ENCODE assay signal across 9 mouse cellular contexts in the genomic region with DNA sequence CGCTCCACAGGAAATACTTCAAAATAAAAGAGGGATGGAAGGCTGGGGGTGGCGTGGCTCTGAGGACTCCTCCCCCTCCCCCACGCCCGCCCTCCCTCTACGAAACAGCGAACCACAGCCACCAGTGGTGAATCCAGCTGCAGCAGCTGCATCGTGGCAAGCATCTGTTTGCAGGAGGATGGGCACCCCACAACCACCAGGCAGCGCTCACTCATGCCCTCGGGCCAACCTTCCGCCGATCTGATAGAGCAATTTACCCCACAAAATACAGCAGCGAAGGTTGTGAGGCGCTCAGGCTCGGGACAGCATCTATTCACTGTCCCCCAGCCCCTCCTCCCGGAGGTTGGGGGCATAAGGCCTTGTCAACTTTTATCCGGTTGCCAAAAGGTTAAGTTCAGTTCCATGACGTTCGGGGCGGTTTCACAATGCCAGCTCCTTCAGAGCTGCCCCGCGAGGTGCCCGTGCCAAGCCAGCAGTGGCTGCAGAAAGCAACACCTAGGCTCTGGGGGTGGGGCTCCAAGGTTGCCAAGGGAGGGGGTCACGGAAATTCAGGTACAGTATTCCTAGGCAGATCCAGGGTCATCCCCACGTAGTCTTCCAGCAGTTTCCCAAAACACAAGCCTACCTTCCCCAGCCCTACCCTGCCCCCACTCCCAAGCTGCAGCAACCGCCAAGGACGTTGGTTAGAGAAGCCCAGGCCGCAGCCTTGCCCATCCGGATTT. TPM values are rescaled to one million over a fixed set of nuclear protein-coding genes. Genes with fewer than 3 reads are reported as not detected.
DNase-seq lines count a peak whose midpoint lies in the region; ATAC-seq lines count a peak whose summit lies in the region.
"Had no signal": no experiment of that assay in that cellular context is flagged by ENCODE, and none has a peak within 500 bp of the region (broad histone marks: within the 10 kb centered on the region; RNA-seq: fewer than 3 reads in every experiment).

No protein-coding gene starts in this region.

- no peaks in the 10 kb centered on the region for H3K9me3 ChIP-seq in forebrain, embryonic 10.5 days
- no peaks in the 10 kb centered on the region for H3K9me3 ChIP-seq in hindbrain, embryonic 16.5 days (ENCODE audit: control insufficient read depth, low read length)
- H3K9me3 ChIP-seq in limb, embryonic 10.5 days (replicated peaks) = no peaks in the 10 kb centered on the region
- H3K9me3 ChIP-seq in stomach, embryonic 14.5 days (ENCODE audit: control insufficient read depth, low read depth, low read length) = no peaks in the 10 kb centered on the region

- WGBS in forebrain, embryonic 10.5 days = under 1% methylated on average over 28 of the region's 28 CpGs
- 2% methylated on average over 28 of the region's 28 CpGs for WGBS in hindbrain, embryonic 16.5 days
- under 1% methylated on average over 28 of the region's 28 CpGs for WGBS in limb, embryonic 10.5 days
- WGBS in stomach, embryonic 14.5 days = 11% methylated on average over 28 of the region's 28 CpGs

- H3K36me3 ChIP-seq in forebrain, embryonic 10.5 days (replicated peaks) = peaks cover 15% of the 10 kb centered on the region; the same call in 1 of the 2 replicates
- peaks cover 16% of the 10 kb centered on the region for H3K36me3 ChIP-seq in hindbrain, embryonic 16.5 days (ENCODE audit: control insufficient read depth, insufficient read depth, low read length)
- peaks cover 20% of the 10 kb centered on the region for H3K36me3 ChIP-seq in limb, embryonic 10.5 days
- H3K36me3 ChIP-seq in stomach, embryonic 14.5 days (ENCODE audit: control insufficient read depth, insufficient read depth, low read length) = peaks cover 22% of the 10 kb centered on the region

- H3K27ac ChIP-seq in forebrain, embryonic 10.5 days = peak overlapping the region; percentile 95; the same call in 1 of the 2 replicates
- H3K27ac ChIP-seq in hindbrain, embryonic 16.5 days (ENCODE audit: low read depth, low read length) = peak overlapping the region; percentile 99
- peak overlapping the region; percentile 42; the same call in 1 of the 2 replicates for H3K27ac ChIP-seq in limb, embryonic 10.5 days
- H3K27ac ChIP-seq in stomach, embryonic 14.5 days (ENCODE audit: low read length) = no peak overlapping the region

- peak overlapping the region; percentile 88 for H3K4me3 ChIP-seq in forebrain, embryonic 10.5 days
- peak overlapping the region; percentile 95 for H3K4me3 ChIP-seq in hindbrain, embryonic 16.5 days (ENCODE audit: low read length)
- peak overlapping the region; percentile 90 for H3K4me3 ChIP-seq in limb, embryonic 10.5 days
- H3K4me3 ChIP-seq in stomach, embryonic 14.5 days (ENCODE audit: low read depth, low read length) = peak overlapping the region; percentile 91

- peak overlapping the region; percentile 94 for H3K4me2 ChIP-seq in hindbrain, embryonic 16.5 days (ENCODE audit: low read length)
- H3K4me2 ChIP-seq in stomach, embryonic 14.5 days (replicated peaks; ENCODE audit: low read depth, low read length) = peak overlapping the region; percentile 73

- peak; percentile 36 for DNase-seq in gastrocnemius, postnatal 25 days
- DNase-seq in gastrocnemius, adult 18-20 months (ENCODE audit: low spot score) = no peak
- peak; percentile 81 to 82 for DNase-seq in adrenal gland, postnatal 36 days
- DNase-seq in forebrain, embryonic 10.5 days (ENCODE audit: extremely low spot score, low spot score) = no peak
- DNase-seq in limb, embryonic 10.5 days (ENCODE audit: low spot score) = peak; percentile 53

- peak overlapping the region; percentile 98 for H3K9ac ChIP-seq in hindbrain, embryonic 16.5 days (ENCODE audit: low read depth, low read length)
- H3K9ac ChIP-seq in stomach, embryonic 14.5 days (replicated peaks; ENCODE audit: low read depth, low read length) = peak overlapping the region; percentile 92; the same call in 1 of the 2 replicates

- peaks cover 94% of the 10 kb centered on the region for H3K27me3 ChIP-seq in forebrain, embryonic 10.5 days (ENCODE audit: poor library complexity, severe bottlenecking)
- H3K27me3 ChIP-seq in hindbrain, embryonic 16.5 days (replicated peaks; ENCODE audit: control insufficient read depth, insufficient read depth, low read length) = peaks cover 21% of the 10 kb centered on the region
- H3K27me3 ChIP-seq in limb, embryonic 10.5 days (ENCODE audit: low read depth, poor library complexity, severe bottlenecking) = peaks cover 86% of the 10 kb centered on the region
- H3K27me3 ChIP-seq in stomach, embryonic 14.5 days (ENCODE audit: control insufficient read depth, insufficient read depth, low read length) = peaks cover 10% of the 10 kb centered on the region; the same call in 1 of the 2 replicates
- H3K27me3 ChIP-seq: Patski had no signal

- no peak for ATAC-seq in hindbrain, embryonic 16.5 days
- peak; percentile 26 for ATAC-seq in megakaryocyte progenitor cell, adult 5-6 weeks (replicated peaks; ENCODE audit: poor library complexity)
- ATAC-seq in stomach, embryonic 14.5 days (ENCODE audit: insufficient number of reproducible peaks, insufficient read depth, low FRiP score, low read depth) = no peak
- ATAC-seq: Patski had no signal

- H3K4me1 ChIP-seq in forebrain, embryonic 10.5 days = peaks cover 95% of the 10 kb centered on the region
- peaks cover 63% of the 10 kb centered on the region for H3K4me1 ChIP-seq in hindbrain, embryonic 16.5 days (ENCODE audit: control insufficient read depth, insufficient read depth, low read depth, low read length)
- peaks cover 89% of the 10 kb centered on the region for H3K4me1 ChIP-seq in limb, embryonic 10.5 days
- H3K4me1 ChIP-seq in stomach, embryonic 14.5 days (ENCODE audit: control insufficient read depth, insufficient read depth, low read length) = peaks cover 57% of the 10 kb centered on the region

RNA-seq across cellular contexts. Expression of gene Cbx4, which starts 2.1 kb away (rescaled TPM):
- total RNA-seq in gastrocnemius, postnatal 25 days (2021) = 1 to 10 TPM; 2.4 to 3.5 TPM
- 1 to 10 TPM; 1.6 to 2.5 TPM for total RNA-seq in gastrocnemius, adult 18-20 months (2021)
- total RNA-seq in adrenal gland, postnatal 36 days (2021) = 100 to 1,000 TPM; 200 to 332 TPM
- polyA plus RNA-seq in forebrain, embryonic 10.5 days (2016; fragmentation: Nextera tagmentation; extraction: Ambion mirVana) = 3.3 and 4.6 TPM in 2 replicates
- 23.4 and 24.8 TPM in 2 replicates for polyA plus RNA-seq in hindbrain, embryonic 16.5 days (2015; fragmentation: Nextera tagmentation; extraction: Ambion mirVana)
- 4.3 and 7.1 TPM in 2 replicates for polyA plus RNA-seq in limb, embryonic 10.5 days (2016; fragmentation: Nextera tagmentation; extraction: Ambion mirVana)
- 19.9 and 21.5 TPM in 2 replicates for total RNA-seq in megakaryocyte progenitor cell, adult 5-6 weeks (2015)
- total RNA-seq in megakaryocyte progenitor cell, adult 5-6 weeks (2017) = 24.8 and 25.4 TPM in 2 replicates
- 7.0 and 8.2 TPM in 2 replicates for polyA plus RNA-seq in stomach, embryonic 14.5 days (2014; fragmentation: Nextera tagmentation; extraction: Ambion mirVana)

RNA-seq across cellular contexts. Expression of gene Cbx8, which starts 43.1 kb away (rescaled TPM):
- 1 to 10 TPM; 1.4 to 1.8 TPM for total RNA-seq in gastrocnemius, postnatal 25 days (2021)
- total RNA-seq in gastrocnemius, adult 18-20 months (2021) = 1 to 10 TPM; 2.6 to 3.5 TPM
- total RNA-seq in adrenal gland, postnatal 36 days (2021) = 10 to 100 TPM; 21.4 to 21.5 TPM
- polyA plus RNA-seq in forebrain, embryonic 10.5 days (2016; fragmentation: Nextera tagmentation; extraction: Ambion mirVana) = 9.5 and 11.3 TPM in 2 replicates
- 8.5 and 9.5 TPM in 2 replicates for polyA plus RNA-seq in hindbrain, embryonic 16.5 days (2015; fragmentation: Nextera tagmentation; extraction: Ambion mirVana)
- polyA plus RNA-seq in limb, embryonic 10.5 days (2016; fragmentation: Nextera tagmentation; extraction: Ambion mirVana) = 12.2 and 15.1 TPM in 2 replicates
- 1.9 and 2.1 TPM in 2 replicates for total RNA-seq in megakaryocyte progenitor cell, adult 5-6 weeks (2015)
- 2.7 and 3.6 TPM in 2 replicates for total RNA-seq in megakaryocyte progenitor cell, adult 5-6 weeks (2017)
- 6.2 and 8.5 TPM in 2 replicates for polyA plus RNA-seq in stomach, embryonic 14.5 days (2014; fragmentation: Nextera tagmentation; extraction: Ambion mirVana)

Comparison
In these comparisons a context has a peak if more than half of its experiments do, and no peak if none do; other contexts are left out.
1. DNase-seq: peak in gastrocnemius, postnatal 25 days (single experiment), adrenal gland, postnatal 36 days (2 of 2) and limb, embryonic 10.5 days (single experiment); none in gastrocnemius, adult 18-20 months (single experiment) and forebrain, embryonic 10.5 days (single experiment).
2. RNA of gene Cbx4, which starts 2.1 kb away (total RNA-seq): 200 to 332 TPM in adrenal gland, postnatal 36 days; 19.9 to 25.4 TPM in megakaryocyte progenitor cell, adult 5-6 weeks, 2.4 to 3.5 TPM in gastrocnemius, postnatal 25 days and 1.6 to 2.5 TPM in gastrocnemius, adult 18-20 months; every median in the first group is over 4 times any median in the second.
3. RNA of gene Cbx8, which starts 43.1 kb away (total RNA-seq): 21.4 to 21.5 TPM in adrenal gland, postnatal 36 days; 1.9 to 3.6 TPM in megakaryocyte progenitor cell, adult 5-6 weeks, 2.6 to 3.5 TPM in gastrocnemius, adult 18-20 months and 1.4 to 1.8 TPM in gastrocnemius, postnatal 25 days; every median in the first group is over 4 times any median in the second.
4. Peak in every context shown above with its lines, with median percentiles within 50 percentile points of each other: H3K4me3 ChIP-seq.